Comparison of ENCODE assay signal across 7 mouse cellular contexts in genomic region chr16:93605553-93605952, GRCm38 (mm10). TPM values are rescaled to one million over a fixed set of nuclear protein-coding genes. Genes with fewer than 3 reads are reported as not detected.
DNase-seq lines count a peak whose midpoint lies in the region; ATAC-seq and TF ChIP-seq lines count a peak whose summit lies in the region.

TSS of gene Cbr1 (plus strand) at chr16:93605853.

- no peaks in the 10 kb centered on the region for H3K9me3 ChIP-seq in embryonic facial prominence, embryonic 11.5 days (replicated peaks; ENCODE audit: control insufficient read depth, low read length)
- no peaks in the 10 kb centered on the region for H3K9me3 ChIP-seq in heart, embryonic 13.5 days
- H3K9me3 ChIP-seq in neural tube, embryonic 13.5 days = no peaks in the 10 kb centered on the region

- intact Hi-C loops in left cerebral cortex, postnatal 14 days (cut with DNase I) = no loop called here

- H3K36me3 ChIP-seq in thymus, adult 2 months (ENCODE audit: control insufficient read depth, insufficient read depth, low read length) = no peaks in the 10 kb centered on the region
- no peaks in the 10 kb centered on the region for H3K36me3 ChIP-seq in embryonic facial prominence, embryonic 11.5 days (replicated peaks; ENCODE audit: control insufficient read depth, insufficient read depth, low read depth, low read length)
- H3K36me3 ChIP-seq in heart, embryonic 13.5 days = peaks cover 16% of the 10 kb centered on the region
- peaks cover 18% of the 10 kb centered on the region for H3K36me3 ChIP-seq in neural tube, embryonic 13.5 days

- no peak within 1 kb of the TSS for H3K9ac ChIP-seq in embryonic facial prominence, embryonic 11.5 days (replicated peaks; ENCODE audit: low read length)
- peak within 1 kb of the TSS; percentile 85 for H3K9ac ChIP-seq in heart, embryonic 13.5 days
- H3K9ac ChIP-seq in neural tube, embryonic 13.5 days = peak within 1 kb of the TSS; percentile 81

- H3K4me1 ChIP-seq in thymus, adult 2 months (replicated peaks; ENCODE audit: control insufficient read depth, insufficient read depth, low read length) = peaks cover 12% of the 10 kb centered on the region
- no peaks in the 10 kb centered on the region for H3K4me1 ChIP-seq in embryonic facial prominence, embryonic 11.5 days (ENCODE audit: control insufficient read depth, insufficient read depth, low read length)
- peaks cover 23% of the 10 kb centered on the region for H3K4me1 ChIP-seq in heart, embryonic 13.5 days
- H3K4me1 ChIP-seq in neural tube, embryonic 13.5 days (replicated peaks) = peaks cover 37% of the 10 kb centered on the region

- no peak for TF ChIP-seq POLR2A in thymus, adult 2 months (IDR thresholded peaks at IDR 0.05; ENCODE audit: control insufficient read depth, extremely low read depth, insufficient read depth, low read length, poor library complexity)

- no peak for TF ChIP-seq CTCF in thymus, adult 2 months (IDR thresholded peaks at IDR 0.05; ENCODE audit: borderline replicate concordance, control insufficient read depth, extremely low read depth, insufficient read depth, low read length, poor library complexity)

- no peak for ATAC-seq in embryonic facial prominence, embryonic 11.5 days (replicated peaks; ENCODE audit: insufficient number of reproducible peaks, low FRiP score, low TSS enrichment, low read depth)
- no peak for ATAC-seq in heart, embryonic 13.5 days (ENCODE audit: extremely low read depth, insufficient number of reproducible peaks, low FRiP score, low TSS enrichment)
- no peak for ATAC-seq in neural tube, embryonic 13.5 days (ENCODE audit: low read depth)

- H3K27ac ChIP-seq in thymus, adult 2 months (ENCODE audit: control insufficient read depth, insufficient read depth, low read length) = no peak within 1 kb of the TSS
- no peak within 1 kb of the TSS for H3K27ac ChIP-seq in embryonic facial prominence, embryonic 11.5 days (replicated peaks; ENCODE audit: low read depth, low read length)
- 0 out of 2 replicates have a peak within 1 kb of the TSS, but pooled peaks have one; percentile 88 for H3K27ac ChIP-seq in heart, embryonic 13.5 days (replicated peaks)
- H3K27ac ChIP-seq in neural tube, embryonic 13.5 days (replicated peaks) = peak within 1 kb of the TSS; percentile 94

- WGBS in thymus, adult 2 months = 89% methylated on average over 4 of the region's 4 CpGs
- WGBS in embryonic facial prominence, embryonic 11.5 days = 69% methylated on average over 4 of the region's 4 CpGs
- WGBS in heart, embryonic 13.5 days = 74% methylated on average over 4 of the region's 4 CpGs
- WGBS in neural tube, embryonic 13.5 days = 49% methylated on average over 4 of the region's 4 CpGs

- H3K4me2 ChIP-seq in embryonic facial prominence, embryonic 11.5 days (ENCODE audit: low read depth, low read length) = peak within 1 kb of the TSS; percentile 61
- peak within 1 kb of the TSS; percentile 85 for H3K4me2 ChIP-seq in heart, embryonic 13.5 days
- H3K4me2 ChIP-seq in neural tube, embryonic 13.5 days = peak within 1 kb of the TSS; percentile 88

- H3K27me3 ChIP-seq in thymus, adult 2 months (ENCODE audit: control insufficient read depth, insufficient read depth, low read length) = no peaks in the 10 kb centered on the region
- no peaks in the 10 kb centered on the region for H3K27me3 ChIP-seq in embryonic facial prominence, embryonic 11.5 days (ENCODE audit: control insufficient read depth, insufficient read depth, low read length)
- no peaks in the 10 kb centered on the region; the same call in 1 of the 2 replicates for H3K27me3 ChIP-seq in heart, embryonic 13.5 days (replicated peaks)
- no peaks in the 10 kb centered on the region for H3K27me3 ChIP-seq in neural tube, embryonic 13.5 days

- no peak for DNase-seq in thymus, adult 2 months
- no peak for DNase-seq in thymus, postnatal 36 days
- DNase-seq in embryonic facial prominence, embryonic 11.5 days (ENCODE audit: low spot score) = no peak
- no peak for DNase-seq in left cerebral cortex, postnatal 14 days (ENCODE audit: low spot score in 2 of 2)
- no peak for DNase-seq in thymus, postnatal 4 days

- H3K4me3 ChIP-seq in thymus, adult 2 months (ENCODE audit: control insufficient read depth, insufficient read depth, low read length) = no peak within 1 kb of the TSS
- H3K4me3 ChIP-seq in embryonic facial prominence, embryonic 11.5 days (ENCODE audit: low read depth, low read length) = no peak within 1 kb of the TSS
- H3K4me3 ChIP-seq in heart, embryonic 13.5 days = peak within 1 kb of the TSS; percentile 72
- H3K4me3 ChIP-seq in neural tube, embryonic 13.5 days = peak within 1 kb of the TSS; percentile 62

RNA-seq across cellular contexts. Expression of gene Cbr1, which starts in this region (rescaled TPM):
- polyA plus RNA-seq in thymus, adult 2 months (2012; rRNA removed) = 88.0 and 92.0 TPM in 2 replicates
- 133 and 139 TPM in 2 replicates for polyA plus RNA-seq in embryonic facial prominence, embryonic 11.5 days (2014; fragmentation: Nextera tagmentation; extraction: Ambion mirVana)
- polyA plus RNA-seq in heart, embryonic 13.5 days (2015; fragmentation: Nextera tagmentation; extraction: Ambion mirVana) = 58.6 and 59.4 TPM in 2 replicates
- 10 to 100 TPM; 59.9 to 61.7 TPM for total RNA-seq in left cerebral cortex, postnatal 14 days (2021)
- 151 and 158 TPM in 2 replicates for polyA plus RNA-seq in neural tube, embryonic 13.5 days (2015; fragmentation: Nextera tagmentation; extraction: Ambion mirVana)

Comparison
In these comparisons a context has a peak if more than half of its experiments do, and no peak if none do; other contexts are left out.
1. H3K27ac ChIP-seq: peak in heart, embryonic 13.5 days (single experiment) and neural tube, embryonic 13.5 days (single experiment); none in thymus, adult 2 months (single experiment) and embryonic facial prominence, embryonic 11.5 days (single experiment).
2. H3K4me3 ChIP-seq: peak in heart, embryonic 13.5 days (single experiment) and neural tube, embryonic 13.5 days (single experiment); none in thymus, adult 2 months (single experiment) and embryonic facial prominence, embryonic 11.5 days (single experiment).
3. Peak in every context shown above with its lines, with median percentiles within 50 percentile points of each other: H3K4me2 ChIP-seq.